Comparison of ENCODE assay signal across 18 mouse cellular contexts in the genomic region with DNA sequence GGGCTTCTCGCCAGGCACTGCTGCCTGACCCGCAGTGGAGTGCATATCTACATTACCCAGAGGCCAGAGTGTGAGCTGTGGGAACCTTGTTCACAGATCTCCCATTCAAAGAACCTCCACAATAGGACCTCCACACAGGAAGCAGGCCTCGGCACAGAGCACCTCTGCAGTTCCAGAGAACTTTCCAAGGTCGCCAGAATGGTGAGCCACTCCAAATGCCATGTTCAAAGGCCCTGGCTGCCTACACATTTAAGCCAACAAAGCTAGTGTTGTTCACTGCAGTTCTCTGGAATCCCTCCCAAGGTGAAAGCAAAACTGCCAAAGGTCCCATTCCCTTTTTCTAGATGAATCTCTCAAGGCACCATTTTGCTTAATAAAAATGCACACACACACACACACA. TPM values are rescaled to one million over a fixed set of nuclear protein-coding genes. Genes with fewer than 3 reads are reported as not detected.
DNase-seq lines count a peak whose midpoint lies in the region; ATAC-seq lines count a peak whose summit lies in the region.
"Had no signal": no experiment of that assay in that cellular context is flagged by ENCODE, and none has a peak within 500 bp of the region (broad histone marks: within the 10 kb centered on the region; RNA-seq: fewer than 3 reads in every experiment).

No protein-coding gene starts in this region.

- 34% methylated on average over 4 of the region's 4 CpGs for WGBS in heart, embryonic 10.5 days
- 49% methylated on average over 4 of the region's 4 CpGs for WGBS in lung, embryonic 16.5 days
- WGBS in heart, embryonic 16.5 days, result 29% methylated on average over 4 of the region's 4 CpGs
- 44% methylated on average over 4 of the region's 4 CpGs for WGBS in liver, embryonic 12.5 days (ENCODE audit: insufficient replicate concordance)
- WGBS in forebrain, embryonic 16.5 days, result 59% methylated on average over 4 of the region's 4 CpGs

- H3K4me3 ChIP-seq in heart, embryonic 10.5 days, result no peak overlapping the region
- H3K4me3 ChIP-seq in lung, embryonic 16.5 days (ENCODE audit: low read length), result no peak overlapping the region
- H3K4me3 ChIP-seq in heart, embryonic 16.5 days (ENCODE audit: low read length), result no peak overlapping the region
- no peak overlapping the region for H3K4me3 ChIP-seq in liver, embryonic 12.5 days
- H3K4me3 ChIP-seq in forebrain, embryonic 16.5 days (replicated peaks; ENCODE audit: low read length), result no peak overlapping the region
- H3K4me3 ChIP-seq: embryonic facial prominence, embryonic 13.5 days; forebrain, embryonic 13.5 days; hindbrain, embryonic 15.5 days; midbrain, embryonic 13.5 days had no signal

- H3K4me2 ChIP-seq in lung, embryonic 16.5 days (ENCODE audit: low read depth, low read length), result no peak overlapping the region
- no peak overlapping the region for H3K4me2 ChIP-seq in heart, embryonic 16.5 days (ENCODE audit: low read depth, low read length)
- H3K4me2 ChIP-seq in liver, embryonic 12.5 days, result no peak overlapping the region
- H3K4me2 ChIP-seq in forebrain, embryonic 16.5 days (ENCODE audit: low read length), result no peak overlapping the region
- H3K4me2 ChIP-seq: embryonic facial prominence, embryonic 13.5 days; forebrain, embryonic 13.5 days; hindbrain, embryonic 15.5 days; midbrain, embryonic 13.5 days had no signal

- peaks cover 89% of the 10 kb centered on the region for H3K4me1 ChIP-seq in heart, embryonic 10.5 days
- H3K4me1 ChIP-seq in lung, embryonic 16.5 days (replicated peaks; ENCODE audit: control insufficient read depth, insufficient read depth, low read length), result peaks cover 57% of the 10 kb centered on the region
- peaks cover 74% of the 10 kb centered on the region for H3K4me1 ChIP-seq in heart, embryonic 16.5 days (ENCODE audit: control insufficient read depth, insufficient read depth, low read length)
- peaks cover 63% of the 10 kb centered on the region for H3K4me1 ChIP-seq in liver, embryonic 12.5 days
- H3K4me1 ChIP-seq in forebrain, embryonic 16.5 days (replicated peaks; ENCODE audit: control insufficient read depth, insufficient read depth, low read length), result peaks cover 21% of the 10 kb centered on the region

- no peaks in the 10 kb centered on the region for H3K27me3 ChIP-seq in heart, embryonic 10.5 days (ENCODE audit: insufficient read depth, poor library complexity, severe bottlenecking)
- no peaks in the 10 kb centered on the region for H3K27me3 ChIP-seq in lung, embryonic 16.5 days (ENCODE audit: control insufficient read depth, insufficient read depth, low read depth, low read length)
- H3K27me3 ChIP-seq in heart, embryonic 16.5 days (ENCODE audit: control insufficient read depth, insufficient read depth, low read length), result no peaks in the 10 kb centered on the region
- no peaks in the 10 kb centered on the region for H3K27me3 ChIP-seq in liver, embryonic 12.5 days (replicated peaks)
- no peaks in the 10 kb centered on the region for H3K27me3 ChIP-seq in forebrain, embryonic 16.5 days (replicated peaks; ENCODE audit: control insufficient read depth, insufficient read depth, low read length)
- H3K27me3 ChIP-seq: embryonic facial prominence, embryonic 13.5 days; forebrain, embryonic 13.5 days; hindbrain, embryonic 15.5 days; midbrain, embryonic 13.5 days had no signal

- ATAC-seq in lung, embryonic 16.5 days (ENCODE audit: low read depth), result no peak
- no peak for ATAC-seq in heart, embryonic 16.5 days (replicated peaks; ENCODE audit: extremely low read depth, insufficient read depth, low FRiP score)
- ATAC-seq in liver, embryonic 12.5 days, result no peak
- no peak for ATAC-seq in forebrain, embryonic 16.5 days
- ATAC-seq in erythroblast, adult 5-6 weeks (replicated peaks; ENCODE audit: low FRiP score, poor library complexity, severe bottlenecking), result no peak
- ATAC-seq: forebrain, embryonic 13.5 days; midbrain, embryonic 13.5 days had no signal

- peak overlapping the region; percentile 74 for H3K27ac ChIP-seq in heart, embryonic 10.5 days
- peak overlapping the region; percentile 62 for H3K27ac ChIP-seq in lung, embryonic 16.5 days (ENCODE audit: low read length)
- peak overlapping the region; percentile 84 for H3K27ac ChIP-seq in heart, embryonic 16.5 days (ENCODE audit: low read length)
- H3K27ac ChIP-seq in liver, embryonic 12.5 days, result no peak overlapping the region
- no peak overlapping the region for H3K27ac ChIP-seq in forebrain, embryonic 16.5 days (ENCODE audit: low read length)
- H3K27ac ChIP-seq: embryonic facial prominence, embryonic 13.5 days; forebrain, embryonic 13.5 days; hindbrain, embryonic 15.5 days; midbrain, embryonic 13.5 days had no signal

- no peak for DNase-seq in heart, embryonic 10.5 days (ENCODE audit: low spot score)
- no peak for DNase-seq in heart, postnatal 36 days
- DNase-seq in lung, postnatal 25 days (ENCODE audit: low spot score), result no peak
- DNase-seq: B cell, adult 2 months; gastrocnemius, postnatal 14 days; kidney, adult 9 months; layer of hippocampus, adult 9-11 months; lung, postnatal 10 days had no signal

- H3K9ac ChIP-seq in lung, embryonic 16.5 days (ENCODE audit: low read length), result no peak overlapping the region
- H3K9ac ChIP-seq in heart, embryonic 16.5 days (ENCODE audit: low read length), result peak overlapping the region; percentile 2; the same call in 1 of the 2 replicates
- no peak overlapping the region for H3K9ac ChIP-seq in liver, embryonic 12.5 days
- H3K9ac ChIP-seq in forebrain, embryonic 16.5 days (replicated peaks; ENCODE audit: low read depth, low read length), result no peak overlapping the region
- H3K9ac ChIP-seq: embryonic facial prominence, embryonic 13.5 days; forebrain, embryonic 13.5 days; hindbrain, embryonic 15.5 days; midbrain, embryonic 13.5 days had no signal

- H3K9me3 ChIP-seq in heart, embryonic 10.5 days, result no peaks in the 10 kb centered on the region
- H3K9me3 ChIP-seq in lung, embryonic 16.5 days (ENCODE audit: control insufficient read depth, low read length), result no peaks in the 10 kb centered on the region
- no peaks in the 10 kb centered on the region for H3K9me3 ChIP-seq in heart, embryonic 16.5 days (replicated peaks; ENCODE audit: control insufficient read depth, low read length)
- H3K9me3 ChIP-seq in liver, embryonic 12.5 days (replicated peaks), result no peaks in the 10 kb centered on the region
- H3K9me3 ChIP-seq in forebrain, embryonic 16.5 days (ENCODE audit: control insufficient read depth, low read length), result no peaks in the 10 kb centered on the region
- H3K9me3 ChIP-seq: embryonic facial prominence, embryonic 13.5 days; forebrain, embryonic 13.5 days; hindbrain, embryonic 15.5 days; midbrain, embryonic 13.5 days had no signal

- intact Hi-C loops in heart, postnatal 36 days (cut with DNase I), result loop anchor here (5.0 kb wide), 1 partner anchor 52 kb away; no protein-coding TSS in a partner anchor

- no peaks in the 10 kb centered on the region for H3K36me3 ChIP-seq in heart, embryonic 10.5 days
- no peaks in the 10 kb centered on the region for H3K36me3 ChIP-seq in lung, embryonic 16.5 days (ENCODE audit: control insufficient read depth, insufficient read depth, low read length)
- H3K36me3 ChIP-seq in heart, embryonic 16.5 days (ENCODE audit: control insufficient read depth, insufficient read depth), result no peaks in the 10 kb centered on the region
- H3K36me3 ChIP-seq in liver, embryonic 12.5 days, result no peaks in the 10 kb centered on the region
- no peaks in the 10 kb centered on the region for H3K36me3 ChIP-seq in forebrain, embryonic 16.5 days (ENCODE audit: control insufficient read depth, insufficient read depth)
- H3K36me3 ChIP-seq: embryonic facial prominence, embryonic 13.5 days; hindbrain, embryonic 15.5 days; midbrain, embryonic 13.5 days had no signal

RNA-seq across cellular contexts. Expression of a gene that starts 55.4 kb away (rescaled TPM):
- polyA plus RNA-seq in heart, embryonic 10.5 days (2016; fragmentation: Nextera tagmentation; extraction: Ambion mirVana), result 21.9 and 26.0 TPM in 2 replicates
- 10 to 100 TPM; 58.3 to 58.7 TPM for total RNA-seq in heart, postnatal 36 days (2021)
- 36.3 and 36.9 TPM in 2 replicates for polyA plus RNA-seq in lung, embryonic 16.5 days (2015; fragmentation: Nextera tagmentation; extraction: Ambion mirVana)
- polyA plus RNA-seq in heart, embryonic 16.5 days (2015; fragmentation: Nextera tagmentation; extraction: Ambion mirVana), result 21.7 and 24.4 TPM in 2 replicates
- 9.4 and 9.7 TPM in 2 replicates for polyA plus RNA-seq in liver, embryonic 12.5 days (2016; fragmentation: Nextera tagmentation; extraction: Ambion mirVana)
- polyA plus RNA-seq in forebrain, embryonic 16.5 days (2015; fragmentation: Nextera tagmentation; extraction: Ambion mirVana), result 6.7 TPM in 2 replicates
- total RNA-seq in erythroblast, adult 5-6 weeks (2015; ENCODE audit: low replicate concordance), result 6.7 and 7.7 TPM in 2 replicates
- 1.3 and 1.5 TPM in 2 replicates for total RNA-seq in erythroblast, adult 5-6 weeks (2017; ENCODE audit: low replicate concordance)
- total RNA-seq: MEL had no signal

Comparison
In these comparisons a context has a peak if more than half of its experiments do, and no peak if none do; other contexts are left out.
1. H3K27ac ChIP-seq: peak in heart, embryonic 10.5 days (single experiment), lung, embryonic 16.5 days (single experiment) and heart, embryonic 16.5 days (single experiment); none in liver, embryonic 12.5 days (single experiment) and forebrain, embryonic 16.5 days (single experiment).